Mouse (Mus musculus) right cerebral cortex, postnatal 10 days (tissue): ENCODE results near the gene Kctd17.

Experiments used
- DNase-seq, 2 experiments: peaks; one replicate each; pipeline ENCODE4 v3.0.0; 2021; ENCODE audit warnings: low spot score in 2 of 2

Kctd17 gene

DNA sequence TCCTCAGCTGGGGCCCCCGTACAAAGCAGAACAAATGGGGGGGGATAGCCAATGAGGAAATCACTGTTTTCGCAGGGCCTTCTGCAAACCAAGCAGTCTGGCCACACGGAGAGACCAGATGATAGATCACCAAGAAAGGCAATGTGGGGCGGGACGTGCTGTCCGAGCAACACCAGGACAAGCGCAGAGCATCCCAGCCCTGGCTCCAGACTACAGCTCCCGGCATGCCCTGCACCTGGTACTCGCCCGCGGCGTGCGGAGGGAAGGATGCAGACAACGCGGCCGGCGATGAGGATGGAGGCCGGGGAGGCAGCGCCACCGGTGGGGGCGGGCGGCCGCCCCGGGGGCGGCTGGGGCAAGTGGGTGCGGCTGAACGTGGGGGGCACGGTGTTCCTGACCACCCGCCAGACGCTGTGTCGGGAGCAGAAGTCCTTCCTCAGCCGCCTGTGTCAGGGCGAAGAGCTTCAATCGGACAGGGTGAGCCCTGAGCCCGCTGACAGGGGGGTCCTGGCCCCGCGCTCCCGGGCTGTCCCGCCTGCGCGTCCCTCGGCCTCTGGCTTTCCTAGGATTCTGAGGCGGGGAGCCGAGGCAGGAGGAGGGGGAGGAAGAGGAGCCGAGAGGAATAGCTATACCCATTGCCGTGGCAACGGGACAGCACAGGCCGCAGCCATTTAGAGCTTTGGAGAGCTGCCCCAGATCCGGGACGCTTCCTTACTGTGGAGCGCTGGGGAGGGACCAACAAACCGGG is at the start of gene Kctd17:
Gene Kctd17 (plus strand): TSS at position 174 of the 748 bp plus-strand sequence.
- DNase-seq: peak; percentile 88 to 89

DNA sequence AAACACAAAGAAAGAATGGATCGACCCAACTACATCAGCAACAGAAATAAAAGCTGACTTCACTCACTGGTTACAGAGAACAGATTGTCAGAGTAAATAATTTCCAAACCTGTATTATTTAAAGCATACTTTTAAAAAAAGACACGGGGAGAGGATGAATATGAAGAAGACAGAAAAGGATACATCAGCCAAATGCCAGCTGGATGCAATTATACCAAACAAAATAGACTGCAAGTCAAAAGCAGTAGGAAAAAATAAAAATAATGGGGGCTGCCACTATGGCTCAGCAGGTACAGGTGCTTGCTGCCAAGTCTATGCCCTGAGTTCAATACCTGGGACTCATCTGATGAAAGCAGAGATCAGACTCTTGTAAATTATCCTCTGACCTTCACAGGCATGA is 48.2 kb upstream of the Kctd17 start:
- DNase-seq: no peak

DNA sequence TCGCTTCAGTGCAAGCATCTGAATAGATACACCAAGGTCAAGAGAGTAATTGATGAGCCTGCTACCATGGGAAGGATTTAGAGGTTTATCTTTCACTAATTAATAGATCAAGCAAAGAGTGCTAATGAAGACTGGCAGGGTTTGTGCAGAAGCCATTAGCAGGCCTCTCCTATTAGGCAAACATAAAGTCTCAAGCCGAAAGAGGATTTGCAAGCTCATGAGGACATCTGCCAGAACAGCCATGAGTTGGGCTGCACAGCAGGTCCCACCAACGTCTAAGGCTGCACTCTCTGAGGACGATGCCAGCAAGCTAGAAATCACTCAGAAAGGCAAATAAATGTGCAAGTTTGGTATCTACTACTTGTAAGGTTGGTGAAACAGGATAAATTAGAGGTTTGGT is 47.6 kb upstream of the Kctd17 start:
- DNase-seq: peak; percentile 49 to 56

- no peak for DNase-seq
These were observed 46.2 kb upstream of the Kctd17 start for GRCm38 (mm10) chr15:78382115-78382514.

GRCm38 (mm10) chr15:78383450-78384219 is 44.7 kb upstream of the Kctd17 start:
- peak; percentile 73 to 83 for DNase-seq

DNA sequence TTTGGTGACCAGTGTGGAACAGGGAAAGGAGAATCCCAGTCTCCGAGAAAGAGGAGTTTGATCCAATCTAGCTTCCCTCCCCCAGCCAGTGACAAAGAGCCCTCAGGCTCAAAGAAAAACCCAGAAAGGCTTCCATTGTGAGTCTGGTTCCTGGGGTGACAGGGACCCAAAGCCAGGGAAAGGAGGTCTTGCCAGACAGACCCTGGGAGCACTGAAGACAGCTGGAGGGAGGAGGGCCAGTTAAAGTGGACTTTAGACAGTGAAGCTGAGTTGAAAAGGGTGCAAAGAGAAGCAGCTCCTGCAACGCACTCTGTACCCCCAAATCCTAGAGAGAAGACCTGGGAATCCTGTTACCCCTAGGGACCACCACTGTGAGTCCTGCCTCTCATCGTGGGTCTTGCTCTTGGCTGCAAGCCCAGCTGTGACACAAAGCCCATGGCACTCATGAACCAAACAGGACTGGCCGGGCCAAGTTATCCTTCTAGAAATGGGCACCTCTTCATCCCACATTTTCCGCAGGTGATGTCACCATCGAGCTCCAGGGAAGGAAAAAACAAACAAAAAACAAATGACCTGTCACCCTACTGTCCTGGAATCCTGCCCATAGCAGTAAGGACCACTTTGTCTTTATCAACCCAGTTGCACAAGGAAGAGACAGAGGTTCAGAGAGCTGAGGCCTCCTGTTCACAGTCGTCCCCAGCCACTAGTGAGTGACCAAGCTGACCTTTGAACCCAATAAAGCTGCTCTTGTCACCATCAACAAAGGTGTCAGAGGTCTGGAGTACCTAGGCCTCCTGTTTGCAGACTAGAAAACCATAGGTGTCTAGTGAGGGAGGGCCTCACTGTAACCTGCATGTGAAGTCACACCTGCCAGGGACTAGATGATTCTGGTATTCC is 43.9 kb upstream of the Kctd17 start:
- DNase-seq: peak; percentile 64 to 67

DNA sequence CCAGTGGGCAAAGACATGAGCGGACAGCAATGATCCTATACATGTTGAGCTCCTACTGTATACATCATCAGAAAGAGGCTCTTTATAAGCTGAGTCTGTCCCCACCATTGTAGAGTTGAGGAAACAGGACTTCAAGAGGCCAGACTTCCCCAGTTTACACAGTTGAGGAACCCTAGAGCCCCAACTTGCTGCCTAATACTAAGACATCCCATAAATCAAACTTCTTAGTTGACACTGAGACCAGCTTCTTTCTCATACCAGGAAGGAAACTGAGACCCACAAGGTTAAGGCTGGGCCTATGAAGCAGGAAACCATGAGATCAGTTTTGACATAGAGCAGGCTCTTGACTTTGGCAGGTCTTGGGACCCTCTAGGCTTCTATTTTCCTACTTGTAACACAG is 42.8 kb upstream of the Kctd17 start:
- no peak for DNase-seq

DNA sequence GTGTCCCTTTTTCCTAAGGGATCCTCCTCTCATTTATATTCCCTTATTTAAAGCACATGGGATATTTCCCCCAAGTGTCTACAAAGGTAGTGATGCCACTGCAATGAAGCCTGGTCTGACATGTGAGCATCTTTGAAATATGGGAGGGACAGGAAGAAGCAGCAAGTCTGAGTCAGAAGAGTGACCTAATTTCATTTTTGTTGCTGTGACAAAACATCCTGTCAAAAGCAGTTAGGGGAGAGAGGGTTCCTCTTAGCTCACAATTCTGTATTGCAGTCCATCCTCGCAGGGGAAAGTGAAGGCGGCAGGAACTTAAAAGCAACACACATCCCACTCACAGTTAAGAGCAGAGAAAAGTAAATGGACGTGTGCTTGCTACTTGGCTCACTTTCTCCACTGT is 37.5 kb upstream of the Kctd17 start:
- DNase-seq: no peak

DNA sequence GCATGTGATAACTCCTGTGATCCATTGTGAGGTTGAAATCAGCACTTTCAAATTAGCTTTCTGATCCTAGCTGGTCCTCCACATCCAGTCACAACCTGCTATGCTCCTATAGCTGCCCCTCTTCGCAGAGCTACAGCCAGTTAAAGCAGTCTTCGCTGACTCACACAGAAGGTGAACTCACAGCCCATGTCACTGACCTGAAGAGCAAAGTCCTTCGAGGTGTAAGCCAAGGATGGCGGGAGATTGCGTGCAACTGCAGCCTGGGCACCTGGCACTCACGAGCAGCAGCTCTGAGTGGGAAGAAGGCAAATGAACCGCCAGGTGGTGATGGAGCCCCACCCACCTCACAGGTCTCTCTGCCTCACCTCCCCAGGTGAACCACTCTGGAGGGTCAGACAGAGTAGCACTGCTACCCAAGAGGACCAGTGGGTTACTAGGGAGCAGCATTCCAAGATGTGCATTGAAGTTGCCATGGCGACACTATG is 32.8 kb upstream of the Kctd17 start, which contains the start of gene Tex33:
Gene Tex33 (minus strand): TSS at position 435 of the 485 bp plus-strand sequence.
- DNase-seq: no peak

GRCm38 (mm10) chr15:78401345-78401744 is 27.0 kb upstream of the Kctd17 start:
- DNase-seq: no peak

- DNase-seq: peak; percentile 79 to 81
These were observed 26.4 kb upstream of the Kctd17 start for GRCm38 (mm10) chr15:78401921-78402320.

- DNase-seq: no peak
These were observed 25.9 kb upstream of the Kctd17 start for GRCm38 (mm10) chr15:78402423-78402822.

DNA sequence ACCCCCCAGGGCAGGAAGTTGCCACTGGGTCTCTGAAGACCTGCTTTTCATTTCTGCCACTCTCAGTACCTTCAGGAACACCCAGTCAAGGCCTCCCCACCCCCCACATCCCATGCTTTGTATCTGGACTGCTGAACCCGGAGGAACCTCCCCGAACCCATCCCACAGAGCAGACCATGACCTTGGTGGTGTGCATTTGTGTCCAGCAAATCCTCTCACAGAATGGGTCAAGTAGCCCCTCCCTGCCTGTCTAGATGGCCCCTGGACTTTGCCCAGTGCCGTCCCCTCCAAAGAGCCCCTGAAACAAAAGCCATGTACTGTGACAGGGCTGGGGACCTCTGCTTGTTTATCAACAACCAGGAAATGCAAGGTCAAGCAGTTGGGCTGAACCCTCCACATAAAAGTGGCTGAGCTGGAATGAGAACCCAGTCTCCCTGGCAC is 25.0 kb upstream of the Kctd17 start:
- DNase-seq: no peak

- DNase-seq: peak; percentile 73 to 79
These were observed 24.5 kb upstream of the Kctd17 start for GRCm38 (mm10) chr15:78403896-78404295.

DNA sequence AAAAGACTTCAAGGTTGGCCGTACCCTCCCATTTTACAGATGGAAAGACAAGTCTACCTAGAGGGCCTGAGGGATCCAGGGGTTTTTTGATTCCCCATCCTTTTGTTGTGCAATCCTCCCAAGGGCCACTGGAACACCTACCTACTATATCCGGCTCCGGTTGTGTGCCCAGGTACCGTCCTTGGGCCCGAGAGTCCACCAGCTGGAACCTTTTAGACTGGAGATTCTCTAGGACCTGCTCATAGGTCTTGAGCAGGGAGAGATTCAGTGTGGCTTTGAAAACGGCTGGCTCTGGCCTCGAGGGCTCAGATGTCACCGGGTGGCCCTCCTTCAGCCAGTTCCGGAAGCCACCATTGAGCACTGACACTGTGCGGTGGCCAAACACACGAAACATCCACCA is 23.3 kb upstream of the Kctd17 start:
- no peak for DNase-seq

- peak; percentile 94 to 95 for DNase-seq
These were observed 22.7 kb upstream of the Kctd17 start, which contains the start of gene Tst for GRCm38 (mm10) chr15:78405517-78406211. Tst (minus strand) TSS chr15:78405907.

GRCm38 (mm10) chr15:78406293-78406934 is 21.9 kb upstream of the Kctd17 start, which contains the start of gene Mpst:
Mpst (plus strand) TSS chr15:78406416.
- DNase-seq: peak; percentile 89 to 91

DNA sequence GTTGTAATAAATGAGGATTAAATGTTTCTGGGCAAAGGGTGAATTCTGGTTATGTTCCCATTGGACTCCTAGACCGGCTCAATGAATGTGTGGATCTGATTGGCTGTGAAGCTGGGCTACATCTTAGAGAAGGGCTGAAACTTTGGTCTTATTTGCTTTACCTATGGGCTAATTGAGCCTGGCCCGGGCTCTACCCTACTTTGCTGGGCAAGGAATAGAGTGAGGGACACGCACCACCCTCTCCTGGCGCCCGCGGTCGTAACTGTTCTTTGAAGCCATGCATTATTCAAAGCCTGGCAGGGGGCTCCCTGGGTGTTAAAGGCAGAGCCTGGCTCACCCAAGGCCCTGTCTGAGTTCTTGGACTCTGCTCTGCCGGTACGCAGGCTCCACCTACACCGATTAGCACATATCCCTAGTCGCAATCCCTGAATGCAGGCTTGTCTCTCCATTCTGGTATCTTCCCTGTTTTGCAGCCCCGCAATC is 18.8 kb upstream of the Kctd17 start:
- no peak for DNase-seq

- no peak for DNase-seq
These were observed 15.2 kb upstream of the Kctd17 start for GRCm38 (mm10) chr15:78413083-78413718.

- no peak for DNase-seq
These were observed 14.6 kb upstream of the Kctd17 start for GRCm38 (mm10) chr15:78413719-78414117.
